Mouse (Mus musculus) thymus, adult 2 months (tissue): Measurements from ENCODE around the gene Vmn1r83. TPM values are rescaled to one million over a fixed set of nuclear protein-coding genes. Genes with fewer than 3 reads are reported as not detected.

Experiments used
- DNase-seq: peaks from one replicate; pipeline ENCODE4 v3.0.0; 2021
- H3K27ac ChIP-seq: fragments of 200-500 bp; 2 replicates; pipeline ENCODE4 v1.5.1; 2012; ENCODE audit warnings: low read length, control low read depth; ENCODE audit not compliant: control insufficient read depth, insufficient read depth
- H3K27me3 ChIP-seq: fragments of 200-500 bp; 2 replicates; pipeline ENCODE4 v1.6.1; 2012; ENCODE audit warnings: mild to moderate bottlenecking, low read length, moderate library complexity, mixed read lengths; ENCODE audit not compliant: control insufficient read depth, insufficient read depth
- H3K36me3 ChIP-seq: fragments of 200-500 bp; 2 replicates; pipeline ENCODE4 v1.6.1; 2012; ENCODE audit warnings: mild to moderate bottlenecking, low read length, moderate library complexity; ENCODE audit not compliant: control insufficient read depth, insufficient read depth
- H3K4me1 ChIP-seq: fragments of 200-500 bp; replicated peaks from 2 replicates; pipeline ENCODE4 v1.6.1; 2012; ENCODE audit warnings: low read length; ENCODE audit not compliant: control insufficient read depth, insufficient read depth
- H3K4me3 ChIP-seq: fragments of 200-500 bp; 2 replicates; pipeline ENCODE4 v1.5.1; 2012; ENCODE audit warnings: mild to moderate bottlenecking, low read length, control low read depth, moderate library complexity; ENCODE audit not compliant: control insufficient read depth, insufficient read depth
- CTCF ChIP-seq: fragments of 200-500 bp; IDR thresholded peaks from 2 replicates; pipeline ENCODE4 v1.5.1; 2012; ENCODE audit warnings: mild to moderate bottlenecking, control low read depth, low read length, moderate library complexity, borderline replicate concordance; ENCODE audit not compliant: control insufficient read depth, poor library complexity, insufficient read depth; ENCODE audit errors: extremely low read depth
- POLR2A ChIP-seq: fragments of 200-500 bp; IDR thresholded peaks from 2 replicates; pipeline ENCODE4 v1.6.1; 2012; ENCODE audit warnings: mild to moderate bottlenecking, low read length, control low read depth, moderate library complexity; ENCODE audit not compliant: control insufficient read depth, poor library complexity, insufficient read depth; ENCODE audit errors: extremely low read depth
- WGBS: fragments of 180-500 bp; shearing (Covaris S2); methylation state at CpG from one replicate; pipeline ENCODE4 v1.1.7; 2018; 5-methylcytosine and 5-hydroxymethylcytosine counted together
- polyA plus RNA-seq: library from polyadenylated mRNA; depleted of rRNA; stranded (reverse); fragments of >200 nt; gene quantifications from 2 replicates; pipeline ENCODE4 v1.2.3, GENCODE M21; 2012; rRNA removed

The Vmn1r83 gene
- not detected in 2 replicates for polyA plus RNA-seq

DNA sequence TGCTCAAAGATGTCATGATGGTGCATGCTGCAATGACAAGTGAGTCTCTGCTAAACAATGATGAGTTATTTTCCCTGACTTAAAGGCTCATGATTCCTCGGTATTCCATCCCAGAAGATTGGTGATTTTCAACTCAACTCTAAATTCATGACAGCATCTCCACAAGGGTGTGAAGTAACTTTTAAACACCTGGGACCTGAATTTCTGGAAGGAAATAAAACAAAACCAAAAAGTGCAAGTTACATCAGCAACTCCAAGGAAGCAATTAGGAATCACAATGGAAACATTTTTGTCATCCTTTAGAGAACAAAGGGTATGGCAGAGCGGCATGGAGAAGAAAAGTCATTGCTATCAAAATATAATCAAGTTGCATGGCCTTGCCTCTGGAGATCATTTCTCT is at the start of gene Vmn1r83:
Gene Vmn1r83 (minus strand): TSS at position 101 of the 400 bp plus-strand sequence.
- Histone ChIP-seq H3K27ac (no peak within 1 kb of the TSS), H3K4me1 (no peaks in the 10 kb centered on the region), H3K36me3 (no peaks in the 10 kb centered on the region), H3K27me3 (no peaks in the 10 kb centered on the region), H3K4me3 (no peak within 1 kb of the TSS)
- TF ChIP-seq POLR2A (no peak), CTCF (no peak)
- WGBS = 87% methylated on average over 2 of the region's 2 CpGs
- no peak for DNase-seq

DNA sequence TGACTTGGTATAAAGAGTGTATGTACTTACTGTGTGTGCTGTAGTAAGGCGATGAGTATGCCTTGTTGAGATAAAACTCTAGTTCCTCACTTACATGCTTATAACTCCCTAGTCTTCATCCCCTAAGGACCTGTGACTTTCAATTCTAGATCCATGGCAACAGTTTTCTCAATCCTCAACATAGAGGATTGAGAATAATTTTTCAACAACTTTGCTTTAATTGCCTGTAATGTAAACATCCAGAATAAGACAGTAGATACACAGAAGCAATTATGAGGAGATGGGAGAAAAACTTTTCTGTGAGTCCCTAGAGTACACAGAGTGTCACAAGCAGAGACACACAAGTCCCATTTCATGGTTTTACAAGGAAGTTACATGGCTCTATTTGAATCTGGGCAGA is 39.9 kb upstream of the Vmn1r83 start, which contains the start of gene Vmn1r84:
Gene Vmn1r84 (minus strand): TSS at position 101 of the 400 bp plus-strand sequence.
- Histone ChIP-seq H3K27ac (no peak within 1 kb of the TSS), H3K36me3 (no peaks in the 10 kb centered on the region), H3K4me3 (no peak within 1 kb of the TSS), H3K27me3 (no peaks in the 10 kb centered on the region), H3K4me1 (no peaks in the 10 kb centered on the region)
- no peak for TF ChIP-seq POLR2A
- no peak for TF ChIP-seq CTCF
- no peak for DNase-seq
- 78% methylated on average over 1 of the region's 1 CpGs for WGBS

DNA sequence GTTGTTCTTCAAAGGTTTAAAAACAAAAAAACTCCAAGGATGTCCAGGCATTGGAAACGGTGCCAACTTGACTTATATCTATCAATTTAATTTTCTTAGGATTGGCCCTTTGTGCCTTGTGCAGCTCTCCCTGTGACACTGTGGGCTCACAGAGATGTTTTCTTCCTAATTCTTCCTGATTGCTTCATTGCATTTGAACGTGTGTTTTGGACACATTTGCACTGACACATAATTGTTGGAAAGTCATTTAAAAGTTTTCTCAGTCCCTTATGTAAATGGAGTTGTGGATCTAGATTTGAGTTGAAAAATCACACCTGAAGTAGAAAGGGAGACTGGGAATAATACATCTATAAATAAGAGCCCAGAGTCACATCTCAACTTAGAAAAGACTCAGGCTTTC is 29.2 kb downstream of the Vmn1r83 start, which contains the start of gene Vmn1r82:
Gene Vmn1r82 (plus strand): TSS at position 301 of the 400 bp plus-strand sequence.
- Histone ChIP-seq H3K36me3 (no peaks in the 10 kb centered on the region), H3K27me3 (no peaks in the 10 kb centered on the region), H3K4me1 (no peaks in the 10 kb centered on the region), H3K27ac (no peak within 1 kb of the TSS), H3K4me3 (no peak within 1 kb of the TSS)
- TF ChIP-seq CTCF = no peak
- no peak for TF ChIP-seq POLR2A
- DNase-seq = no peak
- 74% methylated on average over 2 of the region's 2 CpGs for WGBS

Other genes with a start within 250 kb of the Vmn1r83 start
- not detected in 2 replicates for gene Vmn1r78, start 179.2 kb downstream of the Vmn1r83 start, polyA plus RNA-seq
- not detected in 2 replicates for gene Vmn1r79, start 158.2 kb downstream of the Vmn1r83 start, polyA plus RNA-seq
- not detected in 2 replicates for gene Vmn1r80, start 140.2 kb downstream of the Vmn1r83 start, polyA plus RNA-seq
- not detected in 2 replicates for gene Vmn1r81, start 61.2 kb downstream of the Vmn1r83 start, polyA plus RNA-seq
- gene Vmn1r82, start 29.1 kb downstream of the Vmn1r83 start, polyA plus RNA-seq = not detected in 2 replicates
- not detected in 2 replicates for gene Vmn1r84, start 39.8 kb upstream of the Vmn1r83 start, polyA plus RNA-seq
- gene Zfp551, start 93.3 kb upstream of the Vmn1r83 start, polyA plus RNA-seq = 1.0 and 1.2 TPM in 2 replicates
- 6.5 and 7.6 TPM in 2 replicates for gene Zfp606, start 148.8 kb upstream of the Vmn1r83 start, polyA plus RNA-seq
- not detected in 2 replicates for gene 2900092C05Rik, start 183.0 kb upstream of the Vmn1r83 start, polyA plus RNA-seq